Mouse (Mus musculus) MEL (cell line): ENCODE measurements at regions not wholly inside any gene's neighbourhood (a gene's known extent, or its start where the extent isn't known, plus 50 kb on each side); places are given as distances from the start of the nearest gene placed in this dataset.

Source experiments
- DNase-seq: peaks from one replicate; pipeline ENCODE4 v3.0.0; 2011; ENCODE audit warnings: low read depth, low spot score
- H3K27ac ChIP-seq: 2 replicates; pipeline ENCODE4 v1.5.1; 2012; ENCODE audit warnings: low read depth, mild to moderate bottlenecking, control low read depth, low read length, moderate library complexity; ENCODE audit not compliant: control insufficient read depth
- H3K27me3 ChIP-seq, 2 experiments: fragments of 150-350 bp in 1 of 2; sonication (generic) in 1 of 2; 2 replicates each; pipeline ENCODE4 v1.6.1; 2012; ENCODE audit warnings: low read length in 2 of 2, mild to moderate bottlenecking in 2 of 2, improper control_type of control experiment in 1 of 2, moderate library complexity in 1 of 2; ENCODE audit not compliant: insufficient read depth in 2 of 2, control insufficient read depth in 1 of 2
- H3K36me3 ChIP-seq, 2 experiments: 2 replicates each; pipeline ENCODE4 v1.6.1; 2012 to 2014; ENCODE audit warnings: low read length in 2 of 2, improper control_type of control experiment in 1 of 2, inconsistent platforms in 1 of 2, mild to moderate bottlenecking in 1 of 2; ENCODE audit not compliant: insufficient read depth in 2 of 2, control insufficient read depth in 1 of 2
- H3K4me1 ChIP-seq, 2 experiments: fragments of 150-350 bp in 1 of 2; sonication (generic) in 1 of 2; 2 replicates each; pipeline ENCODE4 v1.6.1; 2012; ENCODE audit warnings: low read length in 2 of 2, improper control_type of control experiment in 1 of 2, mild to moderate bottlenecking in 1 of 2; ENCODE audit not compliant: insufficient read depth in 2 of 2, control insufficient read depth in 1 of 2
- H3K4me3 ChIP-seq, 2 experiments: fragments of 150-350 bp in 1 of 2; sonication (generic) in 1 of 2; 2 replicates each; pipeline ENCODE4 v1.5.1; 2012; ENCODE audit warnings: low read depth in 2 of 2, low read length in 2 of 2, mild to moderate bottlenecking in 2 of 2, moderate library complexity in 2 of 2, control low read depth in 1 of 2, improper control_type of control experiment in 1 of 2; ENCODE audit not compliant: control insufficient read depth in 1 of 2, insufficient read depth in 1 of 2
- H3K79me2 ChIP-seq: 2 replicates; pipeline ENCODE4 v1.6.1; 2012; ENCODE audit warnings: mild to moderate bottlenecking, low read length, moderate library complexity; ENCODE audit not compliant: control insufficient read depth, poor library complexity, insufficient read depth
- H3K9ac ChIP-seq: 2 replicates; pipeline ENCODE4 v1.6.1; 2012; ENCODE audit warnings: low read depth, mild to moderate bottlenecking, control low read depth, low read length, moderate library complexity; ENCODE audit not compliant: control insufficient read depth, poor library complexity, severe bottlenecking
- H3K9me3 ChIP-seq: fragments of 150-350 bp; sonication (generic); replicated peaks from 2 replicates; pipeline ENCODE4 v1.6.1; 2012; ENCODE audit warnings: mild to moderate bottlenecking, low read length, improper control_type of control experiment, moderate library complexity; ENCODE audit not compliant: insufficient read depth
- BHLHE40 ChIP-seq: IDR thresholded peaks from 2 replicates; pipeline ENCODE4 v1.6.1; 2012; ENCODE audit warnings: low read depth, mild to moderate bottlenecking, inconsistent platforms, low read length, improper control_type of control experiment, borderline replicate concordance
- CTCF ChIP-seq, 3 experiments: IDR thresholded peaks in 2 of 3; conservative IDR thresholded peaks in 1 of 3; 2 replicates each; pipeline ENCODE4 v1.5.1; 2011 to 2012; ENCODE audit warnings: low read length in 3 of 3, low read depth in 2 of 3, mild to moderate bottlenecking in 2 of 3, improper control_type of control experiment in 1 of 3, inconsistent platforms in 1 of 3, mixed read lengths in 1 of 3, moderate library complexity in 1 of 3; ENCODE audit not compliant: control insufficient read depth in 1 of 3, insufficient read depth in 1 of 3, poor library complexity in 1 of 3, severe bottlenecking in 1 of 3
- E2F4 ChIP-seq: IDR thresholded peaks from 2 replicates; pipeline ENCODE4 v1.6.1; 2011; ENCODE audit warnings: low read depth, low read length, improper control_type of control experiment, borderline replicate concordance
- ELF1 ChIP-seq: IDR thresholded peaks from 2 replicates; pipeline ENCODE4 v1.6.1; 2014; ENCODE audit warnings: low read depth, mild to moderate bottlenecking, inconsistent platforms, low read length, improper control_type of control experiment, moderate library complexity
- ETS1 ChIP-seq: IDR thresholded peaks from 2 replicates; pipeline ENCODE4 v1.6.1; 2012; ENCODE audit warnings: low read depth, mild to moderate bottlenecking, inconsistent platforms, low read length, improper control_type of control experiment, moderate library complexity
- GABPA ChIP-seq: IDR thresholded peaks from 2 replicates; pipeline ENCODE4 v1.6.1; 2012; ENCODE audit warnings: low read depth, mild to moderate bottlenecking, inconsistent platforms, low read length, improper control_type of control experiment, moderate library complexity
- GATA1 ChIP-seq: IDR thresholded peaks from 2 replicates; pipeline ENCODE4 v1.6.1; 2011; ENCODE audit warnings: low read depth, low read length, improper control_type of control experiment
- MAX ChIP-seq: IDR thresholded peaks from 2 replicates; pipeline ENCODE4 v1.6.1; 2011; ENCODE audit warnings: low read length, improper control_type of control experiment
- POLR2A ChIP-seq, 2 experiments: IDR thresholded peaks; 2 replicates each; pipeline ENCODE4 v1.6.1; 2011 to 2012; ENCODE audit warnings: low read length in 2 of 2, mild to moderate bottlenecking in 2 of 2, control low read depth in 1 of 2, improper control_type of control experiment in 1 of 2, low read depth in 1 of 2, moderate library complexity in 1 of 2; ENCODE audit not compliant: control insufficient read depth in 1 of 2, insufficient read depth in 1 of 2, poor library complexity in 1 of 2
- RAD21 ChIP-seq: IDR thresholded peaks from 2 replicates; pipeline ENCODE4 v1.6.1; 2011; ENCODE audit warnings: mild to moderate bottlenecking, low read depth, low read length, improper control_type of control experiment
- SMC3 ChIP-seq: IDR thresholded peaks from 2 replicates; pipeline ENCODE4 v1.6.1; 2011; ENCODE audit warnings: low read depth, low read length, improper control_type of control experiment
- USF1 ChIP-seq: IDR thresholded peaks from 2 replicates; pipeline ENCODE4 v1.6.1; 2014; ENCODE audit warnings: low read depth, mild to moderate bottlenecking, inconsistent platforms, low read length, improper control_type of control experiment, moderate library complexity
- ZMIZ1 ChIP-seq: IDR thresholded peaks from 2 replicates; pipeline ENCODE4 v1.6.1; 2012; ENCODE audit warnings: low read depth, mild to moderate bottlenecking, inconsistent platforms, low read length, improper control_type of control experiment, moderate library complexity

GRCm38 (mm10) chr1:90313750-90314359, 110.1 kb downstream of the Ackr3 start (continued):
- no peak for TF ChIP-seq BHLHE40

GRCm38 (mm10) chr1:90317902-90318301, 114.1 kb downstream of the Ackr3 start:
- H3K4me1 ChIP-seq = no peaks in the 10 kb centered on the region
- DNase-seq = no peak
- H3K27ac ChIP-seq = no peak overlapping the region
- H3K79me2 ChIP-seq = no peaks in the 10 kb centered on the region
- no peak overlapping the region for H3K9ac ChIP-seq
- no peak overlapping the region for H3K4me3 ChIP-seq
- H3K9me3 ChIP-seq = no peaks in the 10 kb centered on the region
- no peaks in the 10 kb centered on the region for H3K27me3 ChIP-seq
- TF ChIP-seq RAD21 = no peak
- no peak for TF ChIP-seq GATA1
- no peak for TF ChIP-seq ETS1
- no peak for TF ChIP-seq MAX
- no peaks in the 10 kb centered on the region for H3K36me3 ChIP-seq

GRCm38 (mm10) chr1:90318502-90318901, 114.7 kb downstream of the Ackr3 start:
- Histone ChIP-seq H3K9ac (no peak overlapping the region), H3K9me3 (no peaks in the 10 kb centered on the region), H3K4me1 (no peaks in the 10 kb centered on the region), H3K27me3 (no peaks in the 10 kb centered on the region), H3K79me2 (no peaks in the 10 kb centered on the region), H3K27ac (no peak overlapping the region), H3K4me3 (no peak overlapping the region), H3K36me3 (no peaks in the 10 kb centered on the region)
- TF ChIP-seq MAX (no peak), ZMIZ1 (no peak), GABPA (no peak)
- no peak for DNase-seq

- Histone ChIP-seq H3K79me2 (no peaks in the 10 kb centered on the region), H3K36me3 (no peaks in the 10 kb centered on the region), H3K27ac (no peak overlapping the region)
- DNase-seq = no peak
- TF ChIP-seq CTCF (IDR thresholded peaks at IDR 0.05 in 2 of 3, conservative IDR thresholded peaks at IDR 0.05 in 1 of 3; ENCODE audit: control insufficient read depth in 1 of 3, insufficient read depth in 1 of 3, low read depth in 2 of 3, low read length in 3 of 3, poor library complexity in 1 of 3, severe bottlenecking in 1 of 3) (no peak), POLR2A (IDR thresholded peaks at IDR 0.05; ENCODE audit: control insufficient read depth in 1 of 2, insufficient read depth in 1 of 2, low read depth in 1 of 2, low read length in 2 of 2, poor library complexity in 1 of 2) (no peak), SMC3 (no peak), RAD21 (no peak), ELF1 (no peak), BHLHE40 (no peak), E2F4 (no peak), USF1 (no peak)
- TF ChIP-seq, all 39 proteins: peak for 0
- H3K4me1 ChIP-seq = no peaks in the 10 kb centered on the region
- H3K27me3 ChIP-seq = no peaks in the 10 kb centered on the region
- no peak overlapping the region for H3K9ac ChIP-seq
- H3K4me3 ChIP-seq = no peak overlapping the region
- H3K9me3 ChIP-seq = no peaks in the 10 kb centered on the region
Observed at GRCm38 (mm10) chr1:90320518-90320917, 116.7 kb downstream of the Ackr3 start.
